Mouse (Mus musculus): ENCODE data around the gene Sytl1.

Sytl1 gene

DNA sequence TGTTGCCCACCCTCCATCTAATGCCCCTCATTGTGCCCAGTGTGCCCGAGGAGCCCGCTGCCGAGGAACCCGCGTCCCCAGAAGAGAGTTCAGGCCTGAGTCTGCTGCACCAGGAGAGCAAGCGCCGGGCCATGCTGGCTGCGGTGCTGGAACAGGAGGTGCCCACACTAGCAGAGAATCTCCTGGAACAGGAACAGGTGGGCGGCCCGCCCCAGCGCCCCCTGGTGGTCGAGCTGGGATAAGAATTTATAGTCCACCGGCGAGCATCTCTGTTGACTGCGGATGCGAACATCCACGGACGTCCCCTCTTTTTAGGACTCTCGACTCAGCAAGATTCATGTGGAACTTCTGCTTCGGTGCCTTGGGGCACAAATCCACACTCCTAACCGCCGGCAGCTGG is 12.3 kb downstream of the Sytl1 start:
- DNase-seq (ENCODE audit: extremely low read depth, low read depth, low spot score): no peak

DNA sequence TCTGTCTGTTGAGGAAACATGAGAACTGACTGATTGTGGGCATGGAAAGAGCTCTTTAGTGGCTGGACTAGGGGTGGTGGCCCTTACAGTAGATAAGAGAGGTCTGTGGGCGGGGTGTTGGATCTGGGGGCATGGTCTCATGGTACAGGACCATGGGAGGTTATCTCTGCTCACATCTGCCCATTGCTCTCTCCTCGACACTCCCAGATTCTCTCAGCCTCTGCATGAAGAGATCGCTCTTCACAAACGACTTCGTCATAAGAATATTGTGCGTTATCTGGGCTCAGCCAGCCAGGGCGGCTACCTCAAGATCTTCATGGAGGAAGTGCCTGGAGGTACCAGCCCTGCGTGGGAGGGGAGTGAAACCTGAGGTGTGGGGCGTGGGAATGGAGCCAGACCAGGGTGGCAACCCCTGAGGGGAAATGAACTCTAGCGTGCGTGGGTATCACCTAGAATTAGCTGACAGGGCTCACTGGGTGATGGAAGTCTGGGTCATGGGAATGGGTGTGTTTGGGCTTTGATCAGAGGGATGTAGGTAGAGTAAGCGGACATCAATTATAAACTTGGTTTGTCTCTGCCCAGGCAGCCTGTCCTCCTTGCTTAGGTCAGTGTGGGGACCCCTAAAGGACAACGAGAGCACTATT is 15.0 kb downstream of the Sytl1 start:
- no peak for DNase-seq (ENCODE audit: extremely low read depth, low read depth, low spot score)

DNA sequence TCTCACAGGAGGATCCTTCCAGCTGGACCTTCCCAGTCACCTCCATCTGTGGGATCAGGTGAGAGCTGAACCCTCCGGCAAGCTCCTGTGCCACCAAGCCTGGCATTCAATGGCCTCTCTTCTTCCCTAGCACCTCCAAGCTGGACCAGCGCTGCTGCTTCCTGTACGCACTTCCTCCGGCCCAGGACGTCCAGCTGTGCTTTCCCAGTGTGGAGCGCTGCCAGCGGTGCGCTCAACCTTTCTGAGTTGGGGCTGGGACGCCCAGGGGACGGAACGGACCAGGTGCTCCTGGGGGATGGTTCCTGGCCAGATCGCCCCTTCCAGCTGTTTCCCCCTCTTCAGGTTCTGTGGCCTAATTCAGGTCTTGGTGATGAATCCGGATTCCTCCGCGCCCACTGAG is 15.8 kb downstream of the Sytl1 start:
- DNase-seq (ENCODE audit: extremely low read depth, low read depth, low spot score): no peak

GRCm38 (mm10) chr4:133244289-133244688 is 18.6 kb downstream of the Sytl1 start:
- no peak for DNase-seq (ENCODE audit: extremely low read depth, low read depth, low spot score)

DNA sequence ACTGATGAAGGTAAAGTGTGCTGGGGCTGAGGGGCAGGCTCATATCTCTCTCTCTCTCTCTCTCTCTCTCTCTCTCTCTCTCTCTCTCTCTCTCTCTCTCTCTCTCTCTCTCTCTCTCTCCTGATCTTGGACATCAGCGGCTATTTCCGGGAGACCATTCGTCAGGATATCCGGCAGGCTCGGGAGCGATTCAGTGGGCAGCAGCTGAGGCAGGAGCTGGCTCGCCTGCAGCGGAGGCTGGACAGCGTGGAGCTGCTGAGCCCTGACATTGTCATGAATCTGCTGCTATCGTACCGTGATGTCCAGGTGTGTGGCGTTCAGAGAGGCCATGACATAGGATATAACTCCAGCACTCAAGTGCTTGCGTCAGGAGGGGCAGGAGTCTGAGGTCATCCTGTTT is 19.4 kb downstream of the Sytl1 start:
- DNase-seq (ENCODE audit: extremely low read depth, low read depth, low spot score): no peak

GRCm38 (mm10) chr4:133242710-133243109 is 20.2 kb downstream of the Sytl1 start:
- no peak for DNase-seq (ENCODE audit: extremely low read depth, low read depth, low spot score)

GRCm38 (mm10) chr4:133241910-133242309 is 21.0 kb downstream of the Sytl1 start:
- DNase-seq (ENCODE audit: extremely low read depth, low read depth, low spot score): no peak

DNA sequence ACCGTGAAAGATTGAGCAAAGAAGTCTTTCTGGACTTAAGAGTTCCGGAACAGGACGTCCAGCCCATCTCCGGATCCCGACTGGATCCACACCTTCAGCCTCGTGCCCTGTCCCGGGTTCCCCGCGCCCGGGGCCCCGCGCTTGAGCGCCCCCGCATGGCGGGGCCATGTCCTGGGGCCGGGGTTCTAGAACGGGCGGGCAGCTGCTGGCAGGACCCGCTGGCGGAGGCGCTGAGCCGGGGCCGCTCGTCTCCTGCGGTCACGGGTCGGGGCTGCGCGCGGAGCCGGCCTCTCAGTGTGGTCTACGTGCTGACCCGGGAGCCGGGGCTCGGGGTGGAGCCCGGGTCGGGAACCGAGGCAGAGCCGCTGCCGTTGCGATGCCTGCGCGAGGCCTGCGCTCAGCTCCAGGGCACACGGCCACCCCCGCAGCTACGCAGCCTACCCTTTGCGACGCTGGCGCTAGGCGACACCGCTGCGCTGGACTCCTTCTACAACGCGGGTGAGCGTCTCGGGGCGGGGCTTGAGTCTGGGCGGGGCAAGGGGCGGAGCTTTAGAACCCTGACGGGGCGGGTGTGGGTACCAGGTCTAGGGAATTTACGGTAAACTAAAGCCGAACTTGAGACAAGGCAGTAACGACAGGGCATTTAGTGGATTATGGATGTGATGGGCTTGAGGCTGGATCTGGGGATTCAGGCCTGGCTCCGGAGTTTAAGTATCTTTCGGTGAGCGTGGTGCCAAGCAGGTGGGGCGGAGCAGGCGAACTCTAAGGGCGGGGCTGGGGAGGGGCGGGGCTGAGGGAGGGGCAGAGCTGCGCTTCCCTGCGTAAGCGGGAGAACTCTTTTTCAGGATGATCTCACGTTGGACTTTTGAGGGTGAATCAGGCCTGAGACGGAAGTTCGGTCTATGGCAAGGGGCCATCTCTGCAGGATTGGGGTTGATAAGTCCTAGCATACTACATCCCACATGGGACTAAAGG is 21.7 kb downstream of the Sytl1 start:
- DNase-seq (ENCODE audit: extremely low read depth, low read depth, low spot score): no peak

DNA sequence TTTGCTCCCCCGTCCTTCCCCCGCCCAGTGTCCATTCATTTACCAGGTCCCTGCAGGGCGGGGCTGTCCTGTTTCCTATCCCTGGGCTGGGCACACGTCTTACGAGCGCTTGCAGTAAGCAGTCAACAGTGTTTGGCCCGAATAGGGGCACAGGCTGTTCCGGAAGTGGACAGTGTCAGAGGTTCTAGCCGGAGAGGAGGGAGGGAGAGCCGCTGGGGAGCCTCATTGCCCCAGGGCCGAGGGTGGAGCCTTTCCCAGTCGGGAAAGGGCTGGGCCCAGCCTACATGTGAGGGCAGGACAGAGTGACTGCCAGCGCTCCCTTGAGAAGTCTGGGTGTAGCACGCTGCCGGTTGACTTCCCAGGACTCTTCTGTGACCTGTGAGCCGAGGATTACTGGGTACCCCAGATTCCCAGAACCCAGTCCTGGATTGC is 22.4 kb downstream of the Sytl1 start, which contains the start of gene Map3k6:
TSS of gene Map3k6 (plus strand) at position 329 of the 432 bp plus-strand sequence.
- DNase-seq (ENCODE audit: extremely low read depth, low read depth, low spot score): no peak

GRCm38 (mm10) chr4:133237911-133238310 is 25.0 kb downstream of the Sytl1 start:
- no peak for DNase-seq (ENCODE audit: extremely low read depth, low read depth, low spot score)

GRCm38 (mm10) chr4:133235415-133235814 is 27.5 kb downstream of the Sytl1 start:
- DNase-seq (ENCODE audit: extremely low read depth, low read depth, low spot score): no peak

GRCm38 (mm10) chr4:133234771-133235170 is 28.1 kb downstream of the Sytl1 start:
- DNase-seq (ENCODE audit: extremely low read depth, low read depth, low spot score): no peak

- no peak for DNase-seq (ENCODE audit: extremely low read depth, low read depth, low spot score)
These were observed 29.5 kb downstream of the Sytl1 start for GRCm38 (mm10) chr4:133233285-133233976.

DNA sequence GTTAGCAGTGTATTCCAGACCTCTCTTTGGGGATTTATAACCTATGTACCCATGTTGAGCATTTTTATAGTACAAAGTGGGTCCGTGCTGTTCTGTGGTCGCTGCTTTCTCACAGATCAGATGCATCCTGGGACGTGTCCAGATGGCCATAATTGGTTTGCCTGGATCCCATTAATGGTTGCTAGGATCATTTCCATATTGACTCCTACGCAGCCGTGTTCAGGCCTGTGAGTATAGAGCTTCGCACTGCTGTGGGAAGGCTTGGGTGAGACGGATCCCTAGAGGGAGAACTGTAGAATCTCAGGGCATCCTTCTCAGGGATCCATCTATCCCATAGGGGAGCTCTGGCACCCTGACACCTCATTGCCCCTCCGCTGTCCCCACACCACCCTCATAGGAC is 33.3 kb downstream of the Sytl1 start:
- DNase-seq (ENCODE audit: extremely low read depth, low read depth, low spot score): no peak

DNA sequence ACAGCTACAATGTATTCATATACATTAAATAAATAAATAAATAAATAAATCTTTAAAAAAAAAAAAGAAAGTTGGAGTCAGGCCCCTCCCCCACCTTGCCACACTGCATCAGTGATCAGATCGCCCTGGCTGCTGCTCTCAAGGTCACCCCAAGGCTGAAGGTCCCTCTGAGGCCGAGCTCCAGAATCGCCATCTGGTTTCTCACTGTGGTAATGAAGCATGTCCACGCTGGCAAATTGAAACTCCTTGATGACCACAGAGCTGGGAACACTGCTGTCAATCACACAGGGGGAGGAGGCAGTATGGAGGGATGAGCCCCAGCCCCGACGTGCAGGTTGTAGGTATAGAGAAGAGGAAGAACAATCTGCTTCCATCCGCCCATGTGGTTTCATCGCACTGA is 35.3 kb downstream of the Sytl1 start:
- no peak for DNase-seq (ENCODE audit: extremely low read depth, low read depth, low spot score)

DNA sequence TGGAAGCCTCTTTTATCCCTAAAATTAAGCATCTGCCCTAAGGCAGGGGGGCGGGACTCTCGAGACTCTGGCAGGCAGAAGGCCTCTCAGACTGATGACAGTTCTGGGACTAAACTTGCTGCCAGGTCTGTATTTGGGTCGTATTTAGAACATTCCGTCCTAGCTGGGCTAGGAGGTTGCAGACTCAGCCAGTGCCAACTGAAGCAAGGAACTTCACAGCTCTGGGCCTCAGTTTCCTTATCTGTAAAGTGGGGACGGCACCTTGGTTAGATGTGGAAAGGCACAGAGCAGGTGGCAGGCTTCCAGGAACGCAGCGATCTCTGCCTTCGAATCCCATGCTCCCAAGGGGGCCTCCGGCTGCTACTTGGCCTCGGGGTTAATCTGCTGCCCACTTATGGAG is 36.8 kb downstream of the Sytl1 start:
- DNase-seq (ENCODE audit: extremely low read depth, low read depth, low spot score): no peak

- no peak for DNase-seq (ENCODE audit: extremely low read depth, low read depth, low spot score)
These were observed 39.0 kb downstream of the Sytl1 start for GRCm38 (mm10) chr4:133223875-133224274.

GRCm38 (mm10) chr4:133221701-133222100 is 41.2 kb downstream of the Sytl1 start:
- no peak for DNase-seq (ENCODE audit: extremely low read depth, low read depth, low spot score)

- DNase-seq (ENCODE audit: extremely low read depth, low read depth, low spot score): no peak
These were observed 42.3 kb downstream of the Sytl1 start for GRCm38 (mm10) chr4:133220656-133221055.

DNA sequence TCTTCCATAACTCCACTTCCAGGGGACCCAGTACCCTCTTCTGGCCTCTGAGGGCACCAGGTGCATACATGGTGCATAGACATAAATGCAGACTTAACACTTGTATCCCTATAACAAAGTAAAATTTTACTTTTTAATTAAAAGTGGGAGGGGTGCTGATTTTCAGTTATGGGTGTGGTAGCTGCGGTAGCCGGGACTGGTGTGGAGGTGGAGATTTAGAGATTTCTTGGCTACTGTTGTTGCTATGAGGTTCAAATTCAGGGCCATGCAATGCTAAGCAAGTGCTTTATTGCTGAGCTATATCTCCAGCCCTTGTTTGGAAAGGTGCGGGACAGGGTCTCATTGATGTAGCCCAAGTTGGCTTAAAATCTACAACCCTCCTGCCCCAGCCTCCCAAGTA is 44.2 kb downstream of the Sytl1 start:
- DNase-seq (ENCODE audit: extremely low read depth, low read depth, low spot score): no peak

DNA sequence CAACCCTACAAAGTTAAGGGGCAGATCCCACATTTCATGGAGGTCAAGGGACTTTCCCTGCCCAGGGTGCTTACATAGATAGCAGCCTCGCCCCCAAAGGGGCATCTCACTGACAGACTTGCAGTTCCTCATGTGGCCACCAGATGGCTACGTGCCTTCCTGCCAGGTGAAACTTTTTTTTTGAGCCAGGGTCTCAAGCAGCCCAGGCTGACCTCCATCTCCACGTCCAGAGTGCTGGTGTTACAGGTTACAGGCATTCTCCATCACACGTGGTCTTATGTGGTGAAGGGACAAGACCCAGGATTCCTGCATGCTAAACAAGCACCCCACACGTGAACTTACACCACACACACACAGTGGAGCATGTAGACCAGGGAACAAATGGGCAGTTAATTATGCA is 45.3 kb downstream of the Sytl1 start:
- DNase-seq (ENCODE audit: extremely low read depth, low read depth, low spot score): no peak

DNA sequence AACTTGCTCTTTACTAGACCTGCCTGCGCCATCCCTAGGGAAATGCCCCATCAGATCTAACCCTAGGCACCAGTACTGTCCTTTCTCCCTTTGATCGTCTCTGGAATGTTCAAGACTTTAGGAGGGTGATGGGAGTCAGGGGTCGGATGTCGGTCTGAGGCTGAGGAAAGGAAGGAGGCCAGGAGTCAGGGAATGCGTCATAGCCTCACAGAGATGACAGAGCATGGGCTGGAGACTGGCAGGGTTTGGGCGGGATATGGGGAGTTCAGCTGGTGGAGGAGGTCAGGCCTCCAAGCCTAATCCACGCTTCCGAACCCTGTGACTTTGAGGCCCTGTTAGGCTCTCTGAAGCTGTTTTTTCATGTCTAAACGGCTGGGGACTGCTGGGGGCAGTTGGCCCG is 49.3 kb downstream of the Sytl1 start:
- no peak for DNase-seq (ENCODE audit: extremely low read depth, low read depth, low spot score)
